Mouse (Mus musculus): ENCODE results near the gene Vcp.

The Vcp gene

GRCm38 (mm10) chr4:42965039-42965719, 35.1 kb downstream of the Vcp start:
- DNase-seq = peak; percentile 60

GRCm38 (mm10) chr4:42963480-42963879, 36.8 kb downstream of the Vcp start:
- DNase-seq = no peak

- DNase-seq = peak; percentile 73
These were observed 38.7 kb downstream of the Vcp start for GRCm38 (mm10) chr4:42961592-42961991.

- DNase-seq = no peak
These were observed 40.9 kb downstream of the Vcp start for GRCm38 (mm10) chr4:42959382-42959781.

GRCm38 (mm10) chr4:42958942-42959341, 41.4 kb downstream of the Vcp start:
- DNase-seq = no peak

- no peak for DNase-seq
These were observed 42.3 kb downstream of the Vcp start for GRCm38 (mm10) chr4:42957979-42958378.

GRCm38 (mm10) chr4:42957306-42957705, 43.0 kb downstream of the Vcp start:
- DNase-seq = no peak

GRCm38 (mm10) chr4:42956581-42956980, 43.7 kb downstream of the Vcp start:
- no peak for DNase-seq

- DNase-seq = no peak
These were observed 45.1 kb downstream of the Vcp start for GRCm38 (mm10) chr4:42955200-42955599.

GRCm38 (mm10) chr4:42954297-42954696, 46.0 kb downstream of the Vcp start:
- DNase-seq = peak; percentile 84

GRCm38 (mm10) chr4:42953435-42954094, 46.7 kb downstream of the Vcp start:
- DNase-seq = peak; percentile 69

GRCm38 (mm10) chr4:42952563-42952962, 47.7 kb downstream of the Vcp start:
- no peak for DNase-seq

GRCm38 (mm10) chr4:42951206-42952195, 48.8 kb downstream of the Vcp start:
- DNase-seq = no peak

GRCm38 (mm10) chr4:42950065-42950558, 50.2 kb downstream of the Vcp start:
- DNase-seq = peak; percentile 93

- DNase-seq = peak; percentile 99
These were observed 50.6 kb downstream of the Vcp start, which contains the start of gene Dnajb5 for GRCm38 (mm10) chr4:42949676-42950051. Gene Dnajb5 (plus strand): TSS chr4:42949814.

GRCm38 (mm10) chr4:42949051-42949675, 51.1 kb downstream of the Vcp start:
- no peak for DNase-seq

GRCm38 (mm10) chr4:42948527-42948926, 51.8 kb downstream of the Vcp start:
- peak; percentile 85 for DNase-seq

- peak; percentile 96 for DNase-seq
These were observed 53.5 kb downstream of the Vcp start for GRCm38 (mm10) chr4:42946733-42947290.

- peak; percentile 79 for DNase-seq
These were observed 54.4 kb downstream of the Vcp start for GRCm38 (mm10) chr4:42945952-42946351.

GRCm38 (mm10) chr4:42945445-42945844, 54.9 kb downstream of the Vcp start:
- no peak for DNase-seq

GRCm38 (mm10) chr4:42945043-42945442, 55.3 kb downstream of the Vcp start:
- DNase-seq = no peak

- DNase-seq = no peak
These were observed 56.1 kb downstream of the Vcp start for GRCm38 (mm10) chr4:42944185-42944584.

All from right cerebral cortex, adult 18-20 months (tissue).